Mouse (Mus musculus) small intestine, adult 2 months (tissue): ENCODE measurements around the gene Creg1.

Experiments used
- CTCF ChIP-seq: fragments of 200-500 bp; IDR thresholded peaks from 2 replicates; pipeline ENCODE4 v1.5.1; 2012; ENCODE audit warnings: low read depth, mild to moderate bottlenecking, control low read depth, inconsistent platforms, low read length, moderate library complexity, mixed read lengths; ENCODE audit not compliant: insufficient replicate concordance, insufficient read length; ENCODE audit errors: extremely low read depth
- POLR2A ChIP-seq: fragments of 200-500 bp; IDR thresholded peaks from 2 replicates; pipeline ENCODE4 v1.6.1; 2012; ENCODE audit warnings: low read depth, mild to moderate bottlenecking, control low read depth, inconsistent platforms, low read length, moderate library complexity

GRCm38 (mm10) chr1:165780586-165781111 is 17.1 kb downstream of the Creg1 start:
- peak; percentile 97 for TF ChIP-seq CTCF
- no peak for TF ChIP-seq POLR2A
